Mouse (Mus musculus): ENCODE results near the gene Ccdc73. TPM values are rescaled to one million over a fixed set of nuclear protein-coding genes. Genes with fewer than 3 reads are reported as not detected.

The Ccdc73 gene
- total RNA-seq, 1 experiment = 3.5 TPM

DNA sequence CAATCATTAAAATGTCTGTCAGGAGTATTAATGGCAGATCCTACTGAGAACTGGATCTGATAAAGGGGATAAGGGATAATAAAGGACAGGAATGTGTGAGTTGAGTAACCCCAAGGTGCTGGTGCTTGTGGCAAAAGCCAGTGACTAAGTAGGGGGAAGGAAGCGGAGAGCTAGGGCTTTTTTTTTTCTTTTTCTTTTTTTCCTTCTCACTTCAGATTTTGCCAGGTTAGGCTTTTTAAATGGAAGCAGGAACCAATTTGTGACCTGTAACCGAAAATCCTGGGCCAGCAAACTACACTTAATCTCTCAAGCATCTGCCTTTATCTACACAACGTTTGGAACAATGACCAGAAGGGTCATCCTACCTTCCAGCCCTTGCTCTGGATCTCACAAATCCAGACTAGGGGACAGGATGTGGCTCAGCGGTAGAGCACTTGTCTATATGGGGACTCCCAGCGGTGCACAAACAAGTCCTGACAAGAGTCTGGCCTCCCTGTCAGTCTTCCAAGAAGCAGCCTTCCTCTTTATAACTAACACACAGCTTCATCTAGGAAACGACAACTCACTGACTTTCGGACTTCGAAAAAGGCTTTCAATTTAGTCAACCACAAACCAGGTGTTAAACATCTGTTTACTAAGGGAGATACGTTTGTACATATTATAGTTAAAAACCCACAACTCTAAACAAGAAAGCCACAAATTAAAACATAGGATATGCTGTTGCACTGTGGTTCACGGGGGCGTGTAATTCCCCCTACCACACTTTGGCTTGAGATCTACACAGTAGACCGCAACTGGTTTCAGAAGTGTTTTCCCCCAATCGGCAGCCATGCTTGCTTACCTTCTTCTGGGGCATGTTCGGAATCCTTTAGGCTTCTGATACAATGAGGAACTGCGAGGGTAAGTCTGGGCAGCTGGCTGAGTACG lies 19.1 kb upstream of the Ccdc73 start:
- no peak for DNase-seq (ENCODE audit: low read depth, low spot score)

DNA sequence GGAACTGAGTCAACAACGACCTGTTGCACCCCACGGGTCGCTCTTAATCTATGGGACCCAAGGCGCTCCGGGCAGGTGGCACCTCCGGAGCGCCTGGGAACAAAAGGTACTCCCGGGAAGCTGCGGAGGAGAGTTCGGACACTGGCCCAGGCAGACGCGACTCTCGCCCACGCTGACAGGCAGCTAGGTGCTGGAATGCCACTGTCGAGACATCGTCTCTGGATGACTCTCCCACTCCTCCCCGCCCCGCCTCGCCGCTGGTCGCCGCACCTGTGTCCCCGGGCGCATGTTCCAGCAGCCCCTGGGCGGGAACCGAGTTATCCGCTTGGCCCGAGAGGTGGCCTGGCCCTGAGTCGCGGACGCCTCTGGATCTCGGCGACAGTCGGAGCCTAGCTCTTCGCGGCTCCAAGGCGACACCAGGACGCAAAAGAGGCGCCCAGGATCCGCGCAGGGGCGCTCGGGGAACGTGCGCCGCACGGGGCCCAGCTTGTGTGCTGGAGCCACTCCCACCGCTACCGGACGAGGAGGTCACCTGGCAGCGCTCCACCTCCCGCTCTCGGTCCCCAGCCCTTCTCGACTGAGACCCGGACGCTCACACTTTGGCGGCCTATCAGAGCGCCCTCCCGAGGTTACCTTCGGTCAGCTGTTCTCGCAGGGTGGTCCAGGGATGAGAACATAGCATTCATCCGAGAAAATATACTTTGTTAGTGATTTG lies 18.2 kb upstream of the Ccdc73 start, which contains the start of gene Prrg4:
TSS of gene Prrg4 (minus strand) at position 601 of the 715 bp plus-strand sequence.
- in situ Hi-C loops (cut with MboI; ENCODE audit: low sequenced_read_pairs in 2 of 2, unreplicated experiment in 2 of 2) = no loop called here
- DNase-seq (ENCODE audit: low read depth, low spot score) = peak; percentile 80
- H3K27ac ChIP-seq (ENCODE audit: insufficient read depth, low read depth, low read length, poor library complexity, severe bottlenecking) = peak within 1 kb of the TSS; percentile 30; the same call in 1 of the 2 replicates

More for the DNA sequence above, 19.1 kb upstream of the Ccdc73 start:
- Histone ChIP-seq H3K4me1 (ENCODE audit: control insufficient read depth in 2 of 2, insufficient read depth in 2 of 2, low read length in 2 of 2, poor library complexity in 1 of 2) (peaks cover 5 to 13% of the 10 kb centered on the region in 2 experiments; a peak in 1 of 4 replicates), H3K36me3 (ENCODE audit: control insufficient read depth, insufficient read depth, low read length, poor library complexity, severe bottlenecking) (peaks cover 3% of the 10 kb centered on the region), H3K9ac (ENCODE audit: insufficient read depth, low read depth, low read length, poor library complexity, severe bottlenecking) (peak overlapping the region; percentile 84), H3K27ac (ENCODE audit: insufficient read depth, low read depth, low read length, poor library complexity, severe bottlenecking) (no peak overlapping the region; the same call in 1 of the 2 replicates), H3K4me3 (ENCODE audit: insufficient read depth in 1 of 2, low read depth in 1 of 2, low read length in 2 of 2, poor library complexity in 1 of 2, severe bottlenecking in 1 of 2) (peak overlapping the region; percentile 75 to 84), H3K9me3 (ENCODE audit: control insufficient read depth, insufficient read depth, low read depth, low read length) (no peaks in the 10 kb centered on the region)
- TF ChIP-seq ZNF384 (IDR thresholded peaks at IDR 0.05; ENCODE audit: low read depth, low read length) = no peak
- TF ChIP-seq HCFC1 (IDR thresholded peaks at IDR 0.05; ENCODE audit: borderline replicate concordance, insufficient read depth, low read length) = no peak
- no peak for TF ChIP-seq MAFK (IDR thresholded peaks at IDR 0.05; ENCODE audit: insufficient read depth, low read depth, low read length)
- TF ChIP-seq ZC3H11A (IDR thresholded peaks at IDR 0.05; ENCODE audit: borderline replicate concordance, low read depth, low read length) = no peak
- no peak for TF ChIP-seq CHD2 (IDR thresholded peaks at IDR 0.05; ENCODE audit: low read depth, low read length)
- in situ Hi-C loops (cut with MboI; ENCODE audit: low sequenced_read_pairs in 2 of 2, unreplicated experiment in 2 of 2) = no loop called here

DNA sequence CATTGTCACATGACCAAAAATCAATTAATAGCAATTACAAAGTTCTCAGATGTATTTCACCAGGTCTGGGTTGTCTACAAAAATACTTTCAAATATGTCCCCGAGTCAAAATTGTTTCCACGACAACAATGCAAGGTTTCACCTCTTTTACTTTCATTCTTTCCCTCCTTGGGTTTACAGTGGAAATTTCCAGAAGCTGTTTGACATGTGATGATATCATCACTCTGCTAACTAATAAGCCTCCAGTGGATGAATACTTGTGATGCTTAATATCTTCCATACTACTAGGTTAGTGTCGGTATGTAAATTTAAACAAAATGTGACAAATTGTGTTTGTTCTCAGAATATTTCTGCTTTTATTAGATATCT lies 17.6 kb upstream of the Ccdc73 start:
- no peak overlapping the region for H3K27ac ChIP-seq (ENCODE audit: insufficient read depth, low read depth, low read length, poor library complexity, severe bottlenecking)
- in situ Hi-C loops (cut with MboI; ENCODE audit: low sequenced_read_pairs in 2 of 2, unreplicated experiment in 2 of 2) = no loop called here
- no peak for DNase-seq (ENCODE audit: low read depth, low spot score)
- no peaks in the 10 kb centered on the region for H3K9me3 ChIP-seq (ENCODE audit: control insufficient read depth, insufficient read depth, low read depth, low read length)
- no peak overlapping the region for H3K9ac ChIP-seq (ENCODE audit: insufficient read depth, low read depth, low read length, poor library complexity, severe bottlenecking)
- TF ChIP-seq ZNF384 (IDR thresholded peaks at IDR 0.05; ENCODE audit: low read depth, low read length) (no peak), HCFC1 (IDR thresholded peaks at IDR 0.05; ENCODE audit: borderline replicate concordance, insufficient read depth, low read length) (no peak), MAFK (IDR thresholded peaks at IDR 0.05; ENCODE audit: insufficient read depth, low read depth, low read length) (no peak), ZC3H11A (IDR thresholded peaks at IDR 0.05; ENCODE audit: borderline replicate concordance, low read depth, low read length) (no peak), CHD2 (IDR thresholded peaks at IDR 0.05; ENCODE audit: low read depth, low read length) (no peak)
- H3K4me3 ChIP-seq (ENCODE audit: insufficient read depth in 1 of 2, low read depth in 1 of 2, low read length in 2 of 2, poor library complexity in 1 of 2, severe bottlenecking in 1 of 2) = peak overlapping the region in 1 of 2 experiments; percentile 84; a peak in 2 of 4 replicates
- H3K4me1 ChIP-seq (ENCODE audit: control insufficient read depth in 2 of 2, insufficient read depth in 2 of 2, low read length in 2 of 2, poor library complexity in 1 of 2) = peaks cover 6 to 12% of the 10 kb centered on the region in 2 experiments; a peak in 2 of 4 replicates
- peaks cover 2% of the 10 kb centered on the region for H3K36me3 ChIP-seq (ENCODE audit: control insufficient read depth, insufficient read depth, low read length, poor library complexity, severe bottlenecking)

More for the DNA sequence above, 18.2 kb upstream of the Ccdc73 start, which contains the start of gene Prrg4:
- H3K9ac ChIP-seq (ENCODE audit: insufficient read depth, low read depth, low read length, poor library complexity, severe bottlenecking) = peak within 1 kb of the TSS; percentile 84
- TF ChIP-seq ZC3H11A (IDR thresholded peaks at IDR 0.05; ENCODE audit: borderline replicate concordance, low read depth, low read length) = no peak
- no peak for TF ChIP-seq CHD2 (IDR thresholded peaks at IDR 0.05; ENCODE audit: low read depth, low read length)
- no peak for TF ChIP-seq MAFK (IDR thresholded peaks at IDR 0.05; ENCODE audit: insufficient read depth, low read depth, low read length)
- no peak for TF ChIP-seq ZNF384 (IDR thresholded peaks at IDR 0.05; ENCODE audit: low read depth, low read length)
- TF ChIP-seq HCFC1 (IDR thresholded peaks at IDR 0.05; ENCODE audit: borderline replicate concordance, insufficient read depth, low read length) = 0 out of 2 replicates have a peak, but pooled peaks have one; percentile 43
- peaks cover 5 to 12% of the 10 kb centered on the region in 2 experiments; a peak in 1 of 4 replicates for H3K4me1 ChIP-seq (ENCODE audit: control insufficient read depth in 2 of 2, insufficient read depth in 2 of 2, low read length in 2 of 2, poor library complexity in 1 of 2)
- H3K9me3 ChIP-seq (ENCODE audit: control insufficient read depth, insufficient read depth, low read depth, low read length) = no peaks in the 10 kb centered on the region
- peak within 1 kb of the TSS; percentile 75 to 84 for H3K4me3 ChIP-seq (ENCODE audit: insufficient read depth in 1 of 2, low read depth in 1 of 2, low read length in 2 of 2, poor library complexity in 1 of 2, severe bottlenecking in 1 of 2)
- H3K36me3 ChIP-seq (ENCODE audit: control insufficient read depth, insufficient read depth, low read length, poor library complexity, severe bottlenecking) = peaks cover 2% of the 10 kb centered on the region

DNA sequence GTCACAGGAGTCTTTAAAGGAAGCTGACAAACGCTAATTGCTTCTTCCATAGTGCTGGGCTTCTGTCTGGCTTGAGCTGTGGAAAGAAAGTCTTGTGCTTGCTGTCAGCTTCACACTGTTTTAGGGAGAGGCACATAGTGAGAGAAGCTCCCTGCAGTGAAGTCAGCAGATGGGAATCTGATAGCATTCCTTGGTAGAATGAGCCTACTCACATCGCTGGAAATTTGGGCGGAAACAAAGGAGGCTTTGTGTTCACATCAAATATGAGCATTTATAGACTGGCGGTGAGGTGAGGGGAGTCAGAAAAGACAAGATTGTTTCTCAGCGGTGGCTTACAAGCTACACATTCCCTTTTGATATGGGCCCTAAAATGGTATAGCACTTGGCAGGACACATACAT lies 15.9 kb upstream of the Ccdc73 start:
- Histone ChIP-seq H3K4me1 (ENCODE audit: control insufficient read depth in 2 of 2, insufficient read depth in 2 of 2, low read length in 2 of 2, poor library complexity in 1 of 2) (peaks cover 12 to 14% of the 10 kb centered on the region in 2 experiments), H3K9ac (ENCODE audit: insufficient read depth, low read depth, low read length, poor library complexity, severe bottlenecking) (no peak overlapping the region), H3K27ac (ENCODE audit: insufficient read depth, low read depth, low read length, poor library complexity, severe bottlenecking) (no peak overlapping the region; the same call in 1 of the 2 replicates), H3K36me3 (ENCODE audit: control insufficient read depth, insufficient read depth, low read length, poor library complexity, severe bottlenecking) (peaks cover 2% of the 10 kb centered on the region; the same call in 1 of the 2 replicates), H3K4me3 (ENCODE audit: insufficient read depth in 1 of 2, low read depth in 1 of 2, low read length in 2 of 2, poor library complexity in 1 of 2, severe bottlenecking in 1 of 2) (no peak overlapping the region), H3K9me3 (ENCODE audit: control insufficient read depth, insufficient read depth, low read depth, low read length) (no peaks in the 10 kb centered on the region)
- TF ChIP-seq MAFK (IDR thresholded peaks at IDR 0.05; ENCODE audit: insufficient read depth, low read depth, low read length) (no peak), HCFC1 (IDR thresholded peaks at IDR 0.05; ENCODE audit: borderline replicate concordance, insufficient read depth, low read length) (no peak), ZC3H11A (IDR thresholded peaks at IDR 0.05; ENCODE audit: borderline replicate concordance, low read depth, low read length) (no peak), CHD2 (IDR thresholded peaks at IDR 0.05; ENCODE audit: low read depth, low read length) (no peak), ZNF384 (IDR thresholded peaks at IDR 0.05; ENCODE audit: low read depth, low read length) (no peak)
- DNase-seq (ENCODE audit: low read depth, low spot score) = no peak
- in situ Hi-C loops (cut with MboI; ENCODE audit: low sequenced_read_pairs in 2 of 2, unreplicated experiment in 2 of 2) = no loop called here

All from ES-E14 (cell line).